Mouse (Mus musculus): ENCODE measurements around the gene Fgfr4. TPM values are rescaled to one million over a fixed set of nuclear protein-coding genes. Genes with fewer than 3 reads are reported as not detected.

The Fgfr4 gene
- total and polyA plus RNA-seq, 3 experiments: 0.07 to 0.21 (median 0.21) TPM

GRCm38 (mm10) chr13:55210193-55210970 is 57.9 kb downstream of the Fgfr4 start:
- peak overlapping the region; percentile 60 for H3K4me3 ChIP-seq
- DNase-seq: peak; percentile 70 to 88
- H3K27ac ChIP-seq: peak overlapping the region; percentile 98
- TF ChIP-seq CTCF (IDR thresholded peaks at IDR 0.05): peak; percentile 45
- no peak for TF ChIP-seq POLR2A (IDR thresholded peaks at IDR 0.05; ENCODE audit: insufficient read depth, low read depth, low read length)
- no peak for TF ChIP-seq EP300 (IDR thresholded peaks at IDR 0.05; ENCODE audit: insufficient read depth, low read depth, low read length)
- H3K27me3 ChIP-seq (ENCODE audit: control insufficient read depth, insufficient read depth, low read length): no peaks in the 10 kb centered on the region
- H3K79me2 ChIP-seq (replicated peaks; ENCODE audit: control insufficient read depth, insufficient read depth, low read length): peaks cover 1% of the 10 kb centered on the region; the same call in 1 of the 2 replicates
- H3K9ac ChIP-seq (ENCODE audit: low read depth, low read length): peak overlapping the region; percentile 99
- 12% methylated on average over 67 of the region's 77 CpGs for WGBS
- peaks cover 16% of the 10 kb centered on the region for H3K4me1 ChIP-seq (ENCODE audit: control insufficient read depth, insufficient read depth, low read length)
- H3K36me3 ChIP-seq (ENCODE audit: control insufficient read depth, insufficient read depth, low read length): peaks cover 22% of the 10 kb centered on the region
- intact Hi-C loops (cut with DNase I): loop anchor here (5.0 kb wide), 1 partner anchor 112 kb away; the partner anchor contains the start of genes Prelid1 and Rab24

- Histone ChIP-seq H3K36me3 (ENCODE audit: control insufficient read depth, insufficient read depth, low read length) (peaks cover 27% of the 10 kb centered on the region), H3K27me3 (ENCODE audit: control insufficient read depth, insufficient read depth, low read length) (no peaks in the 10 kb centered on the region), H3K79me2 (replicated peaks; ENCODE audit: control insufficient read depth, insufficient read depth, low read length) (peaks cover 2% of the 10 kb centered on the region; the same call in 1 of the 2 replicates), H3K9ac (ENCODE audit: low read depth, low read length) (peak overlapping the region; percentile 99), H3K4me3 (peak overlapping the region; percentile 60), H3K4me1 (ENCODE audit: control insufficient read depth, insufficient read depth, low read length) (peaks cover 19% of the 10 kb centered on the region), H3K27ac (peak overlapping the region; percentile 98)
- 7% methylated on average over 17 of the region's 17 CpGs for WGBS
- TF ChIP-seq EP300 (IDR thresholded peaks at IDR 0.05; ENCODE audit: insufficient read depth, low read depth, low read length) (no peak), POLR2A (IDR thresholded peaks at IDR 0.05; ENCODE audit: insufficient read depth, low read depth, low read length) (no peak), CTCF (IDR thresholded peaks at IDR 0.05) (no peak)
- DNase-seq: peak in 1 of 2 experiments; percentile 91
- intact Hi-C loops (cut with DNase I): loop anchor here (5.0 kb wide), 1 partner anchor 111 kb away; the partner anchor contains the start of genes Prelid1 and Rab24
These were observed 58.5 kb downstream of the Fgfr4 start for GRCm38 (mm10) chr13:55210971-55211220.

- TF ChIP-seq CTCF (IDR thresholded peaks at IDR 0.05): no peak
- peak; percentile 60; the same call in 1 of the 2 replicates for TF ChIP-seq POLR2A (IDR thresholded peaks at IDR 0.05; ENCODE audit: insufficient read depth, low read depth, low read length)
- TF ChIP-seq EP300 (IDR thresholded peaks at IDR 0.05; ENCODE audit: insufficient read depth, low read depth, low read length): 0 out of 2 replicates have a peak, but pooled peaks have one; percentile 26
- Histone ChIP-seq H3K27ac (peak overlapping the region; percentile 98), H3K4me1 (ENCODE audit: control insufficient read depth, insufficient read depth, low read length) (peaks cover 21% of the 10 kb centered on the region), H3K36me3 (ENCODE audit: control insufficient read depth, insufficient read depth, low read length) (peaks cover 32% of the 10 kb centered on the region), H3K79me2 (replicated peaks; ENCODE audit: control insufficient read depth, insufficient read depth, low read length) (peaks cover 6% of the 10 kb centered on the region; the same call in 1 of the 2 replicates), H3K27me3 (ENCODE audit: control insufficient read depth, insufficient read depth, low read length) (no peaks in the 10 kb centered on the region), H3K9ac (ENCODE audit: low read depth, low read length) (peak overlapping the region; percentile 99), H3K4me3 (peak overlapping the region; percentile 92)
- 1% methylated on average over 40 of the region's 93 CpGs for WGBS
- intact Hi-C loops (cut with DNase I): loop anchor here (5.0 kb wide), 1 partner anchor 111 kb away; the partner anchor contains the start of genes Prelid1 and Rab24
- peak; percentile 90 to 93 for DNase-seq
These were observed 59.0 kb downstream of the Fgfr4 start for GRCm38 (mm10) chr13:55211221-55212010.

- H3K9ac ChIP-seq (ENCODE audit: low read depth, low read length): peak overlapping the region; percentile 96
- peak in 1 of 2 experiments; percentile 84 for DNase-seq
- no peaks in the 10 kb centered on the region for H3K27me3 ChIP-seq (ENCODE audit: control insufficient read depth, insufficient read depth, low read length)
- 2% methylated on average over 22 of the region's 32 CpGs for WGBS
- intact Hi-C loops (cut with DNase I): loop anchor here (5.0 kb wide), 1 partner anchor 110 kb away; the partner anchor contains the start of genes Prelid1 and Rab24
- H3K36me3 ChIP-seq (ENCODE audit: control insufficient read depth, insufficient read depth, low read length): peaks cover 37% of the 10 kb centered on the region
- peaks cover 22% of the 10 kb centered on the region for H3K4me1 ChIP-seq (ENCODE audit: control insufficient read depth, insufficient read depth, low read length)
- no peak for TF ChIP-seq EP300 (IDR thresholded peaks at IDR 0.05; ENCODE audit: insufficient read depth, low read depth, low read length)
- TF ChIP-seq POLR2A (IDR thresholded peaks at IDR 0.05; ENCODE audit: insufficient read depth, low read depth, low read length): no peak
- no peak for TF ChIP-seq CTCF (IDR thresholded peaks at IDR 0.05)
- peak overlapping the region; percentile 94 for H3K27ac ChIP-seq
- peaks cover 6% of the 10 kb centered on the region; the same call in 1 of the 2 replicates for H3K79me2 ChIP-seq (replicated peaks; ENCODE audit: control insufficient read depth, insufficient read depth, low read length)
- H3K4me3 ChIP-seq: peak overlapping the region; percentile 92
These were observed 59.5 kb downstream of the Fgfr4 start for GRCm38 (mm10) chr13:55212011-55212360.

- H3K4me1 ChIP-seq (ENCODE audit: control insufficient read depth, insufficient read depth, low read length): peaks cover 22% of the 10 kb centered on the region
- TF ChIP-seq CTCF (IDR thresholded peaks at IDR 0.05): no peak
- 0 out of 2 replicates have a peak, but pooled peaks have one; percentile 17 for TF ChIP-seq POLR2A (IDR thresholded peaks at IDR 0.05; ENCODE audit: insufficient read depth, low read depth, low read length)
- TF ChIP-seq EP300 (IDR thresholded peaks at IDR 0.05; ENCODE audit: insufficient read depth, low read depth, low read length): no peak
- WGBS: under 1% methylated on average over 57 of the region's 58 CpGs
These were observed 60.1 kb downstream of the Fgfr4 start for GRCm38 (mm10) chr13:55212361-55213137.

More at GRCm38 (mm10) chr13:55212361-55213137, 60.1 kb downstream of the Fgfr4 start:
- peak; percentile 86 to 88 for DNase-seq
- Histone ChIP-seq H3K36me3 (ENCODE audit: control insufficient read depth, insufficient read depth, low read length) (peaks cover 38% of the 10 kb centered on the region), H3K9ac (ENCODE audit: low read depth, low read length) (peak overlapping the region; percentile 96), H3K79me2 (replicated peaks; ENCODE audit: control insufficient read depth, insufficient read depth, low read length) (peaks cover 6% of the 10 kb centered on the region; the same call in 1 of the 2 replicates), H3K27me3 (ENCODE audit: control insufficient read depth, insufficient read depth, low read length) (no peaks in the 10 kb centered on the region), H3K4me3 (peak overlapping the region; percentile 92), H3K27ac (peak overlapping the region; percentile 94)
- intact Hi-C loops (cut with DNase I): loop anchor here (5.0 kb wide), 1 partner anchor 110 kb away; the partner anchor contains the start of genes Prelid1 and Rab24
